Mouse (Mus musculus) midbrain, embryonic 10.5 days (tissue): ENCODE measurements around the gene Slfn2. TPM values are rescaled to one million over a fixed set of nuclear protein-coding genes. Genes with fewer than 3 reads are reported as not detected.

ENCODE experiments used
- DNase-seq: peaks from one replicate; pipeline ENCODE4 v3.0.0-alpha.2; 2017; ENCODE audit warnings: low spot score
- H3K27ac ChIP-seq: fragments of 300-500 bp; sonication (generic); replicated peaks from 2 replicates; pipeline ENCODE4 v1.5.1; 2016; ENCODE audit warnings: mild to moderate bottlenecking
- H3K27me3 ChIP-seq: fragments of 300-500 bp; sonication (generic); 2 replicates; pipeline ENCODE4 v1.6.1; 2016; ENCODE audit warnings: low read depth, mild to moderate bottlenecking; ENCODE audit not compliant: poor library complexity, severe bottlenecking
- H3K36me3 ChIP-seq: fragments of 300-500 bp; sonication (generic); 2 replicates; pipeline ENCODE4 v1.6.1; 2016; ENCODE audit warnings: mild to moderate bottlenecking, moderate library complexity
- H3K4me1 ChIP-seq: fragments of 300-500 bp; sonication (generic); 2 replicates; pipeline ENCODE4 v1.6.1; 2016
- H3K4me3 ChIP-seq: fragments of 300-500 bp; sonication (generic); 2 replicates; pipeline ENCODE4 v1.5.1; 2016; ENCODE audit warnings: mild to moderate bottlenecking, moderate library complexity
- H3K9me3 ChIP-seq: fragments of 300-500 bp; sonication (generic); replicated peaks from 2 replicates; pipeline ENCODE4 v1.6.1; 2016; ENCODE audit warnings: mild to moderate bottlenecking
- WGBS: fragments of 180-500 bp; shearing (Covaris S2); methylation state at CpG from one replicate; pipeline ENCODE4 v1.1.7; 2016; 5-methylcytosine and 5-hydroxymethylcytosine counted together
- microRNA-seq: library from miRNA; unstranded; fragments of <30 nt; microRNA quantifications from one replicate; pipeline ENCODE4, GENCODE M21; 2017
- polyA plus RNA-seq: library from polyadenylated mRNA; unstranded; fragments of >200 nt; fragmentation: Nextera tagmentation; extraction: Ambion mirVana; gene quantifications from 2 replicates; pipeline ENCODE4 v1.2.1, GENCODE M21; 2016

Gene Slfn2
- polyA plus RNA-seq, 1 experiment from 2014 or later = 0.85 TPM

GRCm38 (mm10) chr11:83082741-83083473, 18.0 kb downstream of the Slfn2 start:
- no peak for DNase-seq
- Histone ChIP-seq H3K4me1 (no peaks in the 10 kb centered on the region), H3K27me3 (no peaks in the 10 kb centered on the region), H3K27ac (no peak overlapping the region), H3K36me3 (no peaks in the 10 kb centered on the region), H3K4me3 (no peak overlapping the region), H3K9me3 (peaks cover 4% of the 10 kb centered on the region; the same call in 1 of the 2 replicates)
- 67% methylated on average over 7 of the region's 7 CpGs for WGBS

GRCm38 (mm10) chr11:83084161-83084560, 19.2 kb downstream of the Slfn2 start:
- H3K36me3 ChIP-seq = no peaks in the 10 kb centered on the region
- WGBS = 95% methylated on average over 2 of the region's 2 CpGs
- no peaks in the 10 kb centered on the region for H3K27me3 ChIP-seq
- H3K4me3 ChIP-seq = no peak overlapping the region
- H3K9me3 ChIP-seq = peaks cover 4% of the 10 kb centered on the region; the same call in 1 of the 2 replicates
- H3K27ac ChIP-seq = no peak overlapping the region
- H3K4me1 ChIP-seq = no peaks in the 10 kb centered on the region
- DNase-seq = no peak

GRCm38 (mm10) chr11:83084761-83085160, 19.8 kb downstream of the Slfn2 start:
- DNase-seq = no peak
- Histone ChIP-seq H3K4me1 (no peaks in the 10 kb centered on the region), H3K27me3 (no peaks in the 10 kb centered on the region), H3K9me3 (peaks cover 4% of the 10 kb centered on the region; the same call in 1 of the 2 replicates), H3K36me3 (no peaks in the 10 kb centered on the region), H3K4me3 (no peak overlapping the region), H3K27ac (no peak overlapping the region)
- 89% methylated on average over 10 of the region's 10 CpGs for WGBS

- DNase-seq = no peak
- WGBS = 41% methylated on average over 2 of the region's 2 CpGs
- H3K4me1 ChIP-seq = no peaks in the 10 kb centered on the region
- no peaks in the 10 kb centered on the region for H3K36me3 ChIP-seq
- no peak overlapping the region for H3K4me3 ChIP-seq
- H3K9me3 ChIP-seq = no peaks in the 10 kb centered on the region
- no peak overlapping the region for H3K27ac ChIP-seq
- H3K27me3 ChIP-seq = no peaks in the 10 kb centered on the region
Measured at GRCm38 (mm10) chr11:83115138-83115537, 50.2 kb downstream of the Slfn2 start.

GRCm38 (mm10) chr11:83116597-83117227, 51.8 kb downstream of the Slfn2 start, which contains the start of gene Slfn1:
TSS of gene Slfn1 (plus strand) at chr11:83116849.
- 91% methylated on average over 13 of the region's 13 CpGs for WGBS

GRCm38 (mm10) chr11:83118056-83118455, 53.1 kb downstream of the Slfn2 start:
- Histone ChIP-seq H3K27me3 (no peaks in the 10 kb centered on the region), H3K4me1 (no peaks in the 10 kb centered on the region)
- 59% methylated on average over 3 of the region's 3 CpGs for WGBS

More at GRCm38 (mm10) chr11:83116597-83117227, 51.8 kb downstream of the Slfn2 start, which contains the start of gene Slfn1:
- no peaks in the 10 kb centered on the region for H3K9me3 ChIP-seq
- H3K27ac ChIP-seq = no peak within 1 kb of the TSS
- H3K36me3 ChIP-seq = no peaks in the 10 kb centered on the region
- H3K4me1 ChIP-seq = no peaks in the 10 kb centered on the region
- no peaks in the 10 kb centered on the region for H3K27me3 ChIP-seq
- H3K4me3 ChIP-seq = no peak within 1 kb of the TSS
- no peak for DNase-seq

More at GRCm38 (mm10) chr11:83118056-83118455, 53.1 kb downstream of the Slfn2 start:
- Histone ChIP-seq H3K4me3 (no peak overlapping the region), H3K9me3 (no peaks in the 10 kb centered on the region), H3K27ac (no peak overlapping the region), H3K36me3 (no peaks in the 10 kb centered on the region)
- no peak for DNase-seq

Small RNA genes within 50 kb of the gene (microRNA-seq; reads per million reads assigned to microRNA genes)
- not detected for gene Gm27598

Other genes starting within 250 kb of the Slfn2 start
- 11.5 and 12.0 TPM in 2 replicates for gene Rffl, start 193.9 kb upstream of the Slfn2 start, polyA plus RNA-seq
- 16.3 and 17.2 TPM in 2 replicates for gene Rad51d, start 174.5 kb upstream of the Slfn2 start, polyA plus RNA-seq
- gene Fndc8, start 173.0 kb upstream of the Slfn2 start, polyA plus RNA-seq = 0.28 and 0.34 TPM in 2 replicates
- gene Nle1, start 156.7 kb upstream of the Slfn2 start, polyA plus RNA-seq = 40.3 and 40.4 TPM in 2 replicates
- gene Unc45b, start 154.6 kb upstream of the Slfn2 start, polyA plus RNA-seq = 0.26 and 0.30 TPM in 2 replicates
- 0.11 and 0.22 TPM in 2 replicates for gene Slfn5, start 113.8 kb upstream of the Slfn2 start, polyA plus RNA-seq
- 7.4 and 9.3 TPM in 2 replicates for gene Slfn9, start 73.3 kb upstream of the Slfn2 start, polyA plus RNA-seq
- gene Slfn8, start 44.3 kb upstream of the Slfn2 start, polyA plus RNA-seq = 0.19 and 0.24 TPM in 2 replicates
- not detected in 2 replicates for gene Slfn1, start 51.7 kb downstream of the Slfn2 start, polyA plus RNA-seq
- gene Slfn4, start 110.1 kb downstream of the Slfn2 start, polyA plus RNA-seq = not detected in 2 replicates
- gene Slfn3, start 126.2 kb downstream of the Slfn2 start, polyA plus RNA-seq = 0.33 and 0.41 TPM in 2 replicates
- gene Slfn14, start 221.6 kb downstream of the Slfn2 start, polyA plus RNA-seq = 0.12 and 0.21 TPM in 2 replicates
- 73.5 and 89.6 TPM in 2 replicates for gene Ap2b1, start 233.9 kb downstream of the Slfn2 start, polyA plus RNA-seq
- gene Pex12, start 237.5 kb downstream of the Slfn2 start, polyA plus RNA-seq = 17.0 and 18.0 TPM in 2 replicates